Mouse (Mus musculus) E14TG2a.4 (cell line): ENCODE measurements around the gene Col10a1.

Experiments used
- H3K27me3 ChIP-seq: 2 replicates; pipeline ENCODE4 v1.6.1; 2014; ENCODE audit warnings: low read length, control low read depth; ENCODE audit not compliant: insufficient read depth
- H3K36me3 ChIP-seq: 2 replicates; pipeline ENCODE4 v1.6.1; 2014; ENCODE audit warnings: low read length, control low read depth; ENCODE audit not compliant: insufficient read depth
- H3K4me1 ChIP-seq: replicated peaks from 2 replicates; pipeline ENCODE4 v1.6.1; 2014; ENCODE audit warnings: low read depth, low read length, control low read depth
- H3K4me3 ChIP-seq: replicated peaks from 2 replicates; pipeline ENCODE4 v1.5.1; 2014; ENCODE audit warnings: mild to moderate bottlenecking, low read length
- H3K9me3 ChIP-seq: 2 replicates; pipeline ENCODE4 v1.6.1; 2014; ENCODE audit warnings: low read length, control low read depth
- CTCF ChIP-seq: conservative IDR thresholded peaks from 2 replicates; pipeline ENCODE4 v1.5.1; 2014; ENCODE audit warnings: low read length
- NANOG ChIP-seq: IDR thresholded peaks from 2 replicates; pipeline ENCODE4 v1.6.1; 2014; ENCODE audit warnings: borderline replicate concordance, low read length, mixed read lengths
- POU5F1 ChIP-seq: IDR thresholded peaks from 2 replicates; pipeline ENCODE4 v1.6.1; 2014; ENCODE audit warnings: low read length, borderline replicate concordance

Col10a1 gene

DNA sequence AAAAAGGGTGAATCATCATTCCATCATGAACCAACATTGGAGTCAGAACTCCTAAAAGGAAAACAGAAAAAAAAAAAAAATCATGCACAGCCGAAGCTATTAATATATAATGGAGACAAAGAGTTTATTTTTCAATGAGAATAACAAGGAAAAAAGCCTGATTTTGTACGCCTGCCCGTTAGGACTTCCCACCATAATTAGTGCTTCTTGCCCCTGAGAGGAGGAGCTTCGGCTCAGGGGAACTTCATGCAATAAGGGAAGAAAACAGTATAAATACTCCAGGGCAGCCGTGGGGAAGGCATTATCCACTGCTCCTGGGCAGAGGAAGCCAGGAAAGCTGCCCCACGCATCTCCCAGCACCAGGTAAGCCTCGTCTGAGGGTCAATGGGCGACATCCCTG lies at the start of gene Col10a1:
Col10a1 (plus strand) TSS at position 301 of the 400 bp plus-strand sequence.
- Histone ChIP-seq H3K4me1 (peaks cover 3% of the 10 kb centered on the region; the same call in 1 of the 2 replicates), H3K9me3 (no peaks in the 10 kb centered on the region), H3K4me3 (no peak within 1 kb of the TSS), H3K36me3 (no peaks in the 10 kb centered on the region), H3K27me3 (no peaks in the 10 kb centered on the region)
- TF ChIP-seq POU5F1 (no peak), CTCF (no peak), NANOG (no peak)

DNA sequence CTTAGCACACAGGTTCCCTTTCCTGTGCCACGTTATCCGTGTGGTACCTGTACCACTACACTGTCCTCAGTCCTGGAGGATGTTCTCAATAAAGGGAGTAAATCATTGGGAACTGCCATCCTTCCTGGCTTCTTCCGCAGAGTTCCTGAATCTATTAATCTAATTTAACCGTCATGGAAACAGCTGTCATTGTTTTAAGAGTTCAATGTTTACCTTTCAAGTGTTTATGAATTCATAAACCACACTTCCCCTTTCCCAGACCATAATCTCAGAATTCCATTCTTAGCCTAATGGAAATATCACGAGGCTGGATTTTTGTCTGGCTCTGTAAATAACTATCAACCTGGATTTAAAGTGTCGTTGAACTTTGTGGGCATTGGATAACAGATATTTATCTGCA lies 48.8 kb upstream of the Col10a1 start:
- no peaks in the 10 kb centered on the region for H3K27me3 ChIP-seq
- no peaks in the 10 kb centered on the region for H3K4me1 ChIP-seq
- no peaks in the 10 kb centered on the region for H3K9me3 ChIP-seq
- H3K36me3 ChIP-seq = no peaks in the 10 kb centered on the region
- no peak for TF ChIP-seq POU5F1
- no peak for TF ChIP-seq CTCF
- TF ChIP-seq NANOG = no peak
- no peak overlapping the region for H3K4me3 ChIP-seq

DNA sequence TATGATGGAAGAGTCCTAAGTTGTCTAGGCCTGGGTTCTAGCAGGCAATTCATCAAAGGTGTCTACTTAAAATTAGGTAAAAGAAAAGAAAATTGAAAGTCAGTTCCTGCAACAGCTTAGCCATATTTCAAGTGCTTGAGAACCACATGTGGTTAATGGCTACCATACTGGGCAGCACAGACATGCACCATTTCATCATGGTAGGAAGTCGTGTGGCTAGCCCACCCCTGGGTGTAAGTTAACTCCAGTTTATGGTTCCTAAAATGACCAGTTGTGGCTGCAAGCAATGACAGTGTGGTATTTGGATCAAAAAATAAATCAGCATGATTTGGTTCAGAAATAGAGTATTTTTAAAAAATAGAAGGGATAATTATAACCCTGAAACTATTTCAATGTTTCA lies 47.9 kb upstream of the Col10a1 start:
- TF ChIP-seq POU5F1 (no peak), CTCF (no peak), NANOG (no peak)
- Histone ChIP-seq H3K36me3 (peaks cover 4% of the 10 kb centered on the region; the same call in 1 of the 2 replicates), H3K4me1 (no peaks in the 10 kb centered on the region), H3K4me3 (no peak overlapping the region), H3K9me3 (peaks cover 5% of the 10 kb centered on the region), H3K27me3 (no peaks in the 10 kb centered on the region)

- TF ChIP-seq POU5F1 (no peak), NANOG (no peak), CTCF (no peak)
- no peaks in the 10 kb centered on the region for H3K27me3 ChIP-seq
- no peak overlapping the region for H3K4me3 ChIP-seq
- no peaks in the 10 kb centered on the region; the same call in 1 of the 2 replicates for H3K4me1 ChIP-seq
- H3K9me3 ChIP-seq = no peaks in the 10 kb centered on the region
- H3K36me3 ChIP-seq = no peaks in the 10 kb centered on the region
These were observed 37.6 kb upstream of the Col10a1 start for GRCm38 (mm10) chr10:34352166-34352565.

DNA sequence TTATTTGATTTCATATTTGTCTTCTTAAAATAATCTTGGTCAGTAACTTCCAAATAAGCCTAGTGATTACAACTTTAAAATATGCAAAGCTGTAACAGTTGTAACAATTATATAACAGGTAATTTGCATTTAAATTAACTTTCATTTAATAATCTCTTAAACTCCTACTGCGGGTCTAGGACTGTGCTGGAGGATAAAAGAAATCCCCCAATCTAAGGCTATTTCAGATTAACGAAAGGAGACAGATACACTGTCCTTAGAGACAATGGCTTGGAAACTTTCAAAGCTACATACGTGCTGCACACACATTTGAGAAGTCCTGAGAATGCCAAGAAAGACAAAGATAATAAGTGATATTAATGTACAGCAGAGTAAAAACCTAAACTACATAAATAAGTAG lies 31.5 kb upstream of the Col10a1 start:
- no peak overlapping the region for H3K4me3 ChIP-seq
- no peaks in the 10 kb centered on the region for H3K27me3 ChIP-seq
- TF ChIP-seq CTCF (no peak), POU5F1 (no peak), NANOG (no peak)
- no peaks in the 10 kb centered on the region for H3K36me3 ChIP-seq
- H3K4me1 ChIP-seq = peaks cover 7% of the 10 kb centered on the region
- H3K9me3 ChIP-seq = no peaks in the 10 kb centered on the region

GRCm38 (mm10) chr10:34363756-34364155 lies 26.0 kb upstream of the Col10a1 start:
- Histone ChIP-seq H3K36me3 (no peaks in the 10 kb centered on the region), H3K4me1 (peaks cover 7% of the 10 kb centered on the region), H3K9me3 (no peaks in the 10 kb centered on the region), H3K4me3 (no peak overlapping the region), H3K27me3 (no peaks in the 10 kb centered on the region)
- TF ChIP-seq POU5F1 (no peak), CTCF (no peak), NANOG (no peak)

DNA sequence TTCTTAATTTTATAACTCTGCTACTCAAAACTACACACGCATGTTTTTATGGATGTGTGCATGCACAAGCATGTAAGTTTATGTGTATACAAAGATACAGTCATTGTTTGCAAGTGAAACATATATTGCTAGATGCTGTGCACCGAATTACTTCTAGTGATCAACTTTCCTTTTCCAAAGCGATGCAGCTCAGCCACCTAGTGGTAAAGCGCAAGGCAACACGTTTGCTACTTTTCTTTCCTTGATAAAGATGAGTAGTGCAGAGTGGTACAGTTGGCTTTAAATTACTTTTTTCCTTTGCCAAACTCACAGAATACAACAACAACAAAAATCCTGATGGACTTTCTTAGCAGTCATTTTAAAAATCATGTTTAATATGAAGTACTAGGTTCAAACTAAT lies 21.6 kb upstream of the Col10a1 start:
- no peak for TF ChIP-seq POU5F1
- peak; percentile 45 for TF ChIP-seq CTCF
- Histone ChIP-seq H3K27me3 (no peaks in the 10 kb centered on the region), H3K4me3 (no peak overlapping the region)

DNA sequence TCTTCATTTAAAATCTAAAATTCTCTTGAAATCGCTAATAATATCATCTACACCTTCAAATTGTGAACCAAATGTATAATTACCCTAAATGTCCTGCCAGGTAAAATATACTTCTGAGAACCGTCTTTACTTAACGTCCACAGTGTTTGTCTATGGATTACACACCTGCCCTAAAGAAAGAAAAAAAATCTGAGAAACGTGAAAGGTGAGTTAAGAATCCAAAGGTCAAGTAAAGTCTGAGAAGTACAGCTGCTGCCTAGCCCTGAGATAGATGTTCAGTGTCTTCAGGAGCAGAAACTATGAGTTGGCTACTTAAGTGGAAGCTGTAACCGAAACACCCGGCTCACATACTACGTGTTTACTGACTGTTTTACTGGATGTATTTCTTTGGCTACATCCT lies 16.4 kb upstream of the Col10a1 start:
- Histone ChIP-seq H3K9me3 (no peaks in the 10 kb centered on the region), H3K4me1 (no peaks in the 10 kb centered on the region), H3K4me3 (no peak overlapping the region), H3K27me3 (no peaks in the 10 kb centered on the region), H3K36me3 (no peaks in the 10 kb centered on the region)
- TF ChIP-seq POU5F1 (no peak), NANOG (no peak), CTCF (no peak)

More for the DNA sequence above, 21.6 kb upstream of the Col10a1 start:
- Histone ChIP-seq H3K9me3 (no peaks in the 10 kb centered on the region), H3K36me3 (no peaks in the 10 kb centered on the region), H3K4me1 (no peaks in the 10 kb centered on the region)

DNA sequence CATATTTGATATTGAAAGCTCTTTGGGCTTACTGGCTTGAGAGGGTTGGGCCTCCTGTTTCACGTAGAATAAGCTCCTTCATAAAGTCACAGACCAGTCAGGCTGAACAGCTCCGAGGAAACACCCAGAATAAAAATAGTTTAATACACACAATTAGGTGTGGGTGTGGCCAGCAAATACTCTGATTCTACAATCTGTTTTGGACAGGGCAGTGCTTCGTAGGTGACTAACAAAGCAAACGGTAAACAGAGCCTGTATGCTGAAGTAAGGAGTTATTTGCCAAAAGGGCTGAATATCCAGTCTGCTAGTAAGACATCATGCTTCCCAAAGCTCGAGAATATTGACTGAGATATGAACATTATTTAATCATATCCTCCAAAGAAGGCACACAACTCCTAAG lies 4.1 kb upstream of the Col10a1 start:
- H3K4me3 ChIP-seq = no peak overlapping the region
- no peaks in the 10 kb centered on the region for H3K27me3 ChIP-seq
- H3K4me1 ChIP-seq = peaks cover 3% of the 10 kb centered on the region; the same call in 1 of the 2 replicates
- H3K36me3 ChIP-seq = no peaks in the 10 kb centered on the region
- TF ChIP-seq POU5F1 (no peak), CTCF (no peak), NANOG (no peak)
- no peaks in the 10 kb centered on the region for H3K9me3 ChIP-seq
